Mouse (Mus musculus) adrenal gland, postnatal 4 days (tissue): ENCODE results near the gene Slc9a3. TPM values are rescaled to one million over a fixed set of nuclear protein-coding genes. Genes with fewer than 3 reads are reported as not detected.

Experiments
- DNase-seq, 2 experiments: peaks; one replicate each; pipeline ENCODE4 v3.0.0; 2021 to 2022; ENCODE audit warnings: low spot score in 2 of 2, mixed read lengths in 2 of 2
- total RNA-seq, 2 experiments: library from RNA; stranded (reverse); gene quantifications; 2 replicates each; pipeline ENCODE4 v1.2.3; 2021

The Slc9a3 gene
- total RNA-seq, 2 experiments from 2014 or later, result 0.42 to 3.2 TPM

DNA sequence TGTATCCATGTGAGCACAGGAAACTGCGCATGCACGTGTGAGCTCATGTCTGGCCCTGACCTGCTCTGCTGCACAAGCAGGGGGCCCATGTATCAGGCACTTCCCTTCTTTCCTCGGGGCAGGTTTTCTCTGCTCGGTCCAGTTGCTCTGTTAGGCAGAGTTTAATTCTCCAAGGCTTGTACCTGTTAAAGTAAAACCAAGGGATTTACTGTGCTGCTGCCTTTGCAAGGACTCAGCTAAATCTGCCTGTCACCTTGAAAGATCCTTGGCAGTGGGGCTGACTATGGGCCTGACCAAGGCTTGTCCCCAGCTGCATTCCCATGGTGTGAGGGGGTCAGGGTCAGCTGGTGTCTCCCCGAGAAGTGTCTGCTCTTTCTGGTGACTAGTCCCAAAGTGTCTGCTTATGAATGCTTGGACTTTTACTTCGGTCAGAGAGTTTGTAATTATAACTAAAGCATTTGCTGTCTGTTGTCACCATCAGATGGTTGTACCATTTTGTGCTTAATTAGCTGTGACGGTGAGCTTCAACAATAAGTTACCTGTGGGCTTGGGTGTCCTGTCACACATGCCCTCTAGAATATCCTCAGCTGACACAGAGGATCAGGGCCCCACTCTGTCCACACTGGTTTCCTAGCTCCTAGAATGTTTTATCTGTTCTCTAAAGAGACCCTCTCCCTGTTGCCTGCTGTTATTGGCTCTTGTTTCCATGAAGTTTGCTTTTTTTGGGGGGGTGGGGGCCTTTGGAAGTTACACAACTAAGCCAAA lies 23.0 kb downstream of the Slc9a3 start:
- DNase-seq, result no peak

DNA sequence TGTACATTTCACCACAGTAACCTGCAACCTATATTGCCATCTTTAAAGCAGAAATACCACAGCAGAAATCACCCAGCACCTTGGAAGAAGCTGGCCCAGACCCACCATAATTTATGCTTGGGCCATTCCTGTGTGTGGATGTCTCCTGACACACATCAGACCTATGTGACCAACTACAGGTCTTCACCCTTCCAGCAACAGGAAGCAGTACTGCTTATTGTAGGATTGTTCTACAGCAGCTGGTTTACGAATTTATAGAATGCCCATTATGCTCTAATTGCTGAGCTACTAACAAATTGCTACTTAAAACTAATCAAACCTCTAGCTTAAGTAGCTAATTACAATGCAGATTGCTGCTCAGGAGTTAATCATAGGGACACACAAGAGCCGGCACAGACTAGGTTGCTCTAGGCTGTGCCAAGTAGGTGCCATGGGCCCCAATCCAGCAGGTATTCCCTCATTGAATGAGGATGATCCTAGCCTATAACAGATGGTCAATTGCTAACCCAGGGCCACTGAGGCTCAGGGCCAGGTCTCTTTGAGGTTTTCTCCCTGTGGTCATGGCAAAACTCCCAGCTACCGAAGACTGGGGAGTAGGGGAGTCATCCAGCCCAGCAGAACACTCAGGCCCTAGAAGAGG lies 24.8 kb downstream of the Slc9a3 start:
- DNase-seq, result no peak

DNA sequence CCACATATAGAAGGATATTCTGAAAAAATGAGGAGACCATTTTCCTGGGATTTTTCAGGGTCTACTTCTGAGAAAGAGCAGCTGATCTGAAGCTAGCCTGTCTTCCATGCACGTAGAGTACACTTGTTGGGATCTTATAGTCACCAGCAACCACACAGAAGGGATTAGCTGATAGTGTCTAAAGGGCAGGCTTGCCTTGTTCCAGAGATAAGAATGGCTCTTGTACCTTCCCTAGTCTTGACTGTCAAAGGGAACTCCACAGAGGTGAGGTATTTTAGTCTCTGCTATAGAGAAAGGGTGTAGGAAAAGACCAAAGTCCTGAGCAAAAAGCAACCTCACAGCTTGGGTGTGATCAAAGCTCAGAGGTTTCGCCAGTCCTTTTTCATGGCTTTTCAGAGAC lies 26.1 kb downstream of the Slc9a3 start:
- no peak for DNase-seq

DNA sequence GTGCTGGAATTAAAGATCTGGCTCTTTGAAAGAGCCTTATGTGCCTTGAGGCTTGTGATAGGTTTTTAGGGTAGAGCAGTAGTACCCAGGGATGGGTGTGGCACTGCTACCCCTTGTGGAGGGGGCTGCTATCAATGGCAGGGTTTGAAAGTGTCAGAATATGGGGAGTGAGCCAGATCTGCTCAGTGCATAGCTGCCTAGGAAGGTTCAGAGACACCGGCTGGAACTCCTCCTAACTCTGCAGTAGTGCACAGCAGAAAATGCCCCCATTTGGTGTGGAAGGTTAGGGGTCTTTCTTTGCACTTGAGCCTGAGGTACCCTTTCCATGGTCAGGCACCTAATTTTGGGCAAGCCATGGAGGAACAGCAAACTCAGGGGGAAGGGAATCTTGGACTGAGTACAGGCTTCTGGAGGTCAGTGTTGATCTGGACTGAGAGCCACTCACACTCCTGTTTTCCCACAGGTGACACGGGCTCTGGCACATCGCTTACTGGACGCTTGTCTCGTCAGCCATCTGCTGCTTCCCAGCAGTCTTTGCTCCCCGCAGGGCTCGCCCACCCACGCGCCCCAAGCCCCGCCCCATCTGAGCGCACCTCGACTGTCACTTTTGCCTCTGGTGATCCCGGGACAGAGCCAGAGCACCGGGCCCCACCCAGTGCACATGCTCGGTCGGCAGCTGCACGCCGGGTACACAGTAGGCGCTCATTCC lies 45.2 kb downstream of the Slc9a3 start:
- peak; percentile 18 to 22 for DNase-seq

DNA sequence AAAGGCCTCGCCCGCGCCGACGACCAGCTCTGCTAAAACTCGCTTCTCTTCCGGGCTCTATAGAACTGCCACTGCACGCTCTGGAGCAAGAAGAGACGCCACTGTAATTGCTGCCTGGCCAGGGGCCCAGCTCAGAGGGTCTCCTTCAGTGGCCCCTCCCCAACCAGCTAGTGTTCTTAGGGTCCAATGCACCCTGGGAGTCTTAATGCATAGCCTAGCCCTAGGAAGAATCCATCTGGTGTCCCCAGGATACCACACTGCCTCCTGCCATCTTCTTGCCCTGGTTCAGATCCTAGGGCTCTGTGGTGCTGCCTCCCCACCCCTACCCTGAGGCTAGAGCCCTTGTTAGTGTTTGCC lies 45.8 kb downstream of the Slc9a3 start:
- DNase-seq, result no peak

DNA sequence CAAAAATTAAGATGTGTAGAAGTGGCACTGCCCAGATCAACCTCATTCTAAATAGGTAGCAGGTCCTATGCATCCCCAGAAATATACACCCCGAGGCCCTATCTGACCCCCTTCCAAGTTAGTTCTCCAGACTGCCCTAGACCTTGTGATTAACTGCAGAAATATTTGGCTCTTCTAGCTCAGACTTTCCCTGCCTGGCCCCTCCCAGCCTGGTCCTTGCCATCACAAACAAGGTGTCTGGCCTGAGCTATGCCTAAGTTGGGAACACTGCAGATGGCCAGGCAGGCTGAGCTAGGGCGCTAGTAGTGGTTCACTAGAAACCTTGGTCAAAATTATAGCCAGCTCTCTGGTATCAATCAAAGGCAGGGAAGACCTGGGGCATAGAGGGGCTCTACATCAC lies 46.2 kb downstream of the Slc9a3 start:
- no peak for DNase-seq

DNA sequence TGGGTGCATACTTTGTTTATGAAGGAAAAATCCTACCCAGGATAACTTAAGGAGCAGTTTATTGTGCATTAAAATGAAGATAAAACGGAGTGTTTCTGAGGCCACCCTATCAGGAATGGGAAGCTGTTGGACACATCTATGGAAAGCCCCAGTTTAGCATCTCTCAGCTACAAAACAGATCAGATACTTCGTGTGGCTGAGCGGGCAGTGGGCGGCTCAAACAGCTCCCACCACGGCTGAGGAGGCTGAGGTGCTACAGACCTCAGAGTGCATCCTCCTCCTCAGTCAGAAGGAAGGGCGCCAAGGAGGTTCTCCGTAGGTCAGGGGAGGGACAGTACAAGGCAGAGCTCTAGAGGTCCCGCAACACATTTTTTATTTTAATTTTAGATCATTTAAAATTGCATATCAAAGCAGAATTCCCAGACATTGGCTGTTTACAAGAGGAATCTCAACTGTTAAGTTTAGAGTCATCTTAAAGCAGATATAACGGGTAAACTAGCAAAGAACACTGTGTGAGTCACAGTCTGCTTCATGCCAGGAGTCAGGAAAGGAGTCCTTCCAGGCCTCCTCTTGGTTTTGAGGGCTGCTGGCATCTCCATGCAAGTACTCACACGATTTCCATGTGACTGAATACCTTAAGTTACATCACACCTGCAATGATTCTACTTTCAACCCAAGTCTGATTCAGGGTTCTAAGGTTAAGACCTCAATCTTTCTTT lies 48.3 kb downstream of the Slc9a3 start:
- DNase-seq, result no peak

DNA sequence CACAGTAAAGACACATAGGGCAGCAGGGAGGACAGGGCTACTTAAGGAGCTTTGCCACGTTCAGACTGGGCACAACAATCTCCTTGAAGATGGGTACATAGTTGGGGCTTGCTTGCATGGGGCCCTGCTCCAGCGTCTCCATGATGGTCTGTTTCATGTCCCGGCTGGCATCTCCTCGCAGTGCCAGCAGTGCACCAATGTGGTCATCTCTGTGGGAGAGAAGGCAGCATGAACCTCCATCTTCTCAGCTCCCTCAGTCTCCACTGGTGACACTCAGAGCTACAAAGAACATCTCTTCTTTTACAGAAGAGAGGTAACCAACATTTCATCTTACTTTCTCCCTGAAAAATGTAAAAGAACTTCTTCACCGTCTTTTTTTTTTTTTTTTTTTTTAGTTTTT lies 50.8 kb downstream of the Slc9a3 start:
- no peak for DNase-seq

DNA sequence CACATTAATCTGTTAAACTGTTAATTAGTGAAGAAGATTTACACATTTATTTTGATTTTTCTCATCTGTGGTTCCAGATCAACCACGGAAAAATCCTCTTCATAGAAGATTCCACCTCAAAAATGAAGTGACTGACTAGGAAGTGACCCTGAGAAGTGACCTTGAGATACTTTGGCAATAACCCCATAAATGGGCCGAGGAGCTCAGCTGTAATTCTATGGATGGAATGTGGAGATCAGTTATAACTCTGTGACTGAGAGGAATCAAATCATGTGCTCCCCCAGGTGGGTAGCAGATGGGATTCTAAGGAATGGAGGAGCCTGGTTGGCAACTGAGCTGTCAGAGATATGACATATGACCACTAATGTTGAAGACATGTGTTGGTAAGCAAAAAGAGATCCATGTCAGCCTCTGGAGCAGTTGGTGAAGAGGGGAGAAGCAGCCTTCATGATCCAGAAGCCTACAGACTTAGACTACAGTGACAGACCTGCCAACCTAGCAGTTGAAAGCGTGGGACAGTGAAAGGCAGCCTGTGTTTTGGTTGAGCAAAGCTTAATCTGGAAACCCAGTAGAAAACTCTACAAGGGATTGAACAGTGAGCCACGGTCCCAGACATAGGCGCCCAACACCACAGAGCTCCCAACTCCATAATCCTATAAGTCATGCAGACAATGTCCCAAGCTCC lies 61.9 kb downstream of the Slc9a3 start:
- DNase-seq, result no peak

DNA sequence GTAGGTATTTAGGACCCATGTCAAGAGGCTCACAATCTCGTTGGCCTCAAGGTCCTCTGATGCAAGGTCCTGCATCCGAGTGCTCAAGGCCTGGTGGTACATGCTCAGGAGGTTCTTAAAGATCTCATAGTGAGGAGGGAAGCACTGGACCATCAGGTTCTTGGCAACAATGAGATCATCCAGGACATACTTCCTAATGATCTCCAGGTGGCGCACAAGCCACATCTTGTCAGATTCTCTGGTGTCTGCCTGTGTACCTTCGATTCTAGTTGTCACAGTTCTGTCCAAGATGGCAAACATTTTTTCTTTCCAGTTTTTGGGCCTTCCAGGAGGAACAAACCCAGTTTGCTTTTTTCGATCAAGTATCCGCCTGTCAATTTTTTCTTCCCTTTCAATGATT lies 71.4 kb downstream of the Slc9a3 start:
- no peak for DNase-seq

DNA sequence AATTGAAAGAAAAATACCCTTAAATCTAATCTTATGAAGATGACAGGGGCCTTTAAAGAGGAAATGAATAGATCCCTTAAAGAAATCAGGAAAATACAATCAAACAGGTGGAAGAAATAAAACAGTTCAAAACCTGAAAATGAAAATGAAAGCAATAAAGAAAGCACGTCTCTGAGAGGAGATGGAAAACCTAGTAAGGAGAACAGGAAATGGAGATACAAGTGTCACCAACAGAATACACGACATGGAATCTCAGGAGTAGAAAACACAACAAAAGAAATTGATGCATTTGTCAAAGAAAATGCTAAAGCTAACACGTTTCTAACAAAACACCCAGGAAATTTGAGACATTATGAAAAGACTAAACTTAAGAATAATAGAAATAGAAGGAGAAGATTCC lies 75.2 kb downstream of the Slc9a3 start:
- no peak for DNase-seq

DNA sequence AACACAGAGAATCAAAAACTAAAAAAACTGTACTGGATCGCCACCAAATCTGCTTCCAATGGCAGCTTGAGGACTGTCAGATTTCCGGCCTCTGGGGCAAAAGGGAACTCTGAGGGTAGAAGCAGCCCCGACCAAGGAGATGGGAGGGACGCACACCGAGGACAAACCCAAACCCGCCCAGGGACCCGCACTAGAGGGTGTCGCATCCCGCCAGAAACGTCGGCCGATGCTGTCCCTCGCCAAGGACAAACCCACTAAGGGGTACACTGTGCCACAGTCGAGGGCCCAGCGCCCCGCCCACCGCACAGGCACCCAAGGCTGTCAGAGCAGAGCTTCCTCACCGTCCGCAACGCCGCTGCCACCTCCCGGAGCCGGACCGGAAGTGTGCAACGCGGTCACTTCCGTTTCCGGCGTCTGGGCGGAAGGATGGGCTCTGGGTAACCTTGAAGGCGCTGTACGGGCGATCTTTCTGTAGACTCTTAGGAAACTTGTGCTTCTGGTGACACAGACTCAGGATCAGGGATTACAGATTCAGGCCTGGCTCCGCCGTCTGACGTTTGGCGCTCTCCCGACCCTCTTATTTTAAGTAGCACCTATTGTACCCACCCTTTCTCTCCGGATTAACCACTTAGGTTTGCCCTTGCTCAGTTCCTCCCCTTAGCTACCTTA lies 87.2 kb downstream of the Slc9a3 start, which contains the start of gene Exoc3:
Gene Exoc3 (minus strand): TSS at position 416 of the 669 bp plus-strand sequence.
- DNase-seq, result peak; percentile 76 to 82

DNA sequence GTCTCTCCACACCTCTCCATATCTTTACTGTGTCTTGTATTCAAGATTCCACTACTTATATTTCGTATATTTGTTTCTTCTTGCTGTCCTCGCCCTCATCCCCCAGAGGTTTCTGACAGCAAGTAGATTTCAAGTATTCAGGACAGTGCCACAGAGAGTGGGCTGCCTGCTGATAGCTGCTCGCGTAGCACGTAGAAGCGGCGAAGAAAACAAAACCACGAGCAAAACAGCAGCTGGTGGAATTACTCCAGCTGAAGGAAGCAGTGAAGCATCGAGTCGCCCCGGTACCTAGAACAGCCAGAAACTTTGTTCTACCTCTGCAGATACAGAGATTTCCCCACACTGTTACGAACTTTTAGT lies 87.7 kb downstream of the Slc9a3 start:
- no peak for DNase-seq

DNA sequence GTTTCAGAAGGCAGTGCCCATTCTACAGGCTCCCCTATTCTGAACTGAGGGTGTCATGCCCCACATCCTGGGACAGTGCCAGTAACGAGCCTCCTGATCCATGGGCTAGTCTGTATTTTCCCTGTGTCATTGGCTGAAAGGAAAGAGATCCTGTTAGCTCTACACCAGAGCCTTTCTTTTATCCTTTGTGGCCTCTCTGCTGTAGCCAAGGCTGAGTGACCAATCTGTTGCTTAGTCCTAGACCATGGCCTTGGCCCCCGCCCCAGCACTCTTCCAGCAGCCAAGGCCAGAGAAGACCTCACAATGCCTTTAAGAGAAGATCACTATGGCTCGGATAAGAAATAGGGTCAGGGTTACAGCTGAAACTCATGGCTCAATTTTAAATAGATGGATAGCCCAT lies 97.2 kb downstream of the Slc9a3 start:
- DNase-seq, result no peak

Other genes with a start within 250 kb of the Slc9a3 start
- gene Trip13, start 183.7 kb upstream of the Slc9a3 start, total RNA-seq, result 1 to 10 TPM; 8.3 to 9.4 TPM
- gene Brd9, start 183.6 kb upstream of the Slc9a3 start, total RNA-seq, result 10 to 100 TPM; 56.2 to 56.6 TPM
- not detected for gene Zdhhc11, start 157.6 kb upstream of the Slc9a3 start, total RNA-seq
- 1 to 10 TPM; 3.1 to 4.3 TPM for gene Tppp, start 112.0 kb upstream of the Slc9a3 start, total RNA-seq
- gene Cep72, start 59.2 kb upstream of the Slc9a3 start, total RNA-seq, result 10 to 100 TPM in 1 of 2 experiments, 1 to 10 TPM in 1; 8.9 to 10.7 TPM
- gene Exoc3, start 87.3 kb downstream of the Slc9a3 start, total RNA-seq, result 10 to 100 TPM; 57.6 to 62.6 TPM
- gene Ahrr, start 170.9 kb downstream of the Slc9a3 start, total RNA-seq, result 1 to 10 TPM; 2.3 to 2.4 TPM
- 100 to 1,000 TPM; 143 to 145 TPM for gene Pdcd6, start 196.1 kb downstream of the Slc9a3 start, total RNA-seq
- gene Sdha, start 228.8 kb downstream of the Slc9a3 start, total RNA-seq, result 100 to 1,000 TPM; 450 to 473 TPM
- gene Ccdc127, start 228.9 kb downstream of the Slc9a3 start, total RNA-seq, result 10 to 100 TPM; 48.3 to 50.8 TPM
- gene Lrrc14b, start 242.5 kb downstream of the Slc9a3 start, total RNA-seq, result 1 to 10 TPM in 1 of 2 experiments, under 1 TPM in 1; 0.78 to 1.5 TPM